Mouse (Mus musculus): ENCODE measurements at regions not wholly inside any gene's neighbourhood (a gene's known extent, or its start where the extent isn't known, plus 50 kb on each side); places are given as distances from the start of the nearest gene placed in this dataset.
"Not testable (repeated sequence)": the region's sequence is repeated elsewhere in the genome, so short reads cannot be mapped to it uniquely, and the experiment has no call there.

- no peak for DNase-seq (ENCODE audit: low spot score in 2 of 2)
Observed at GRCm38 (mm10) chr3:17001871-17002270, 946.3 kb upstream of the Cypt12 start.

- no peak for DNase-seq (ENCODE audit: low spot score in 2 of 2)
Observed at GRCm38 (mm10) chr3:17003136-17003535, 945.1 kb upstream of the Cypt12 start.

GRCm38 (mm10) chr3:17014184-17015048 is 933.8 kb upstream of the Cypt12 start:
- DNase-seq (ENCODE audit: low spot score in 2 of 2): peak in 1 of 2 experiments; percentile 7

GRCm38 (mm10) chr3:17050811-17051210 is 897.4 kb upstream of the Cypt12 start:
- DNase-seq (ENCODE audit: low spot score in 2 of 2): no peak

DNA sequence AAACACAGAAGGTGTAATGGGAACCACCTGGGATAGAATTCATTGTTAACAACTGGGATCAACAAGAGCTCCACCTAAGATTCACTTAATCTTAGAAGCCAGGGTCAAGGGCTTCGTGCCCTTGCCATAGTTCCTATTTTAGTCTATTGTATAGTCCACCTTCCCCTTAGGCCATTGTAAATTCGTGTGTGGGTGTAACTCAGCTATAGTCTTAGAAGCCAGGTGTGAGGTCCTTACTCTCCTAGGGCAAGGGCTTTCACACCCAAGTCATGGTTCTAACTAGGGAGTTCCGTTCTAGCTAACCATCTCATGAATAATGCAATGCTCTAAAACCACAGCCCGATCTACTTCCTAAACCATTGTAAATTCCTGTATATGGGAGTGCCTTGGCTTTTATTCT is 889.8 kb upstream of the Cypt12 start:
- not testable (repeated sequence) for DNase-seq (ENCODE audit: low spot score in 2 of 2)

- not testable (repeated sequence) for DNase-seq (ENCODE audit: low spot score in 2 of 2)
Observed at GRCm38 (mm10) chr3:17106261-17106660, 841.9 kb upstream of the Cypt12 start.

Measured in right cerebral cortex, adult 2 months (tissue).